Mouse (Mus musculus) cerebellum, adult 11 months (tissue): Measurements from ENCODE around the gene Phf2.
A peak's percentile ranks its signal among the peaks of the same experiment; 100 is the strongest.

ENCODE experiments used
- DNase-seq: peaks from one replicate; pipeline ENCODE4 v3.0.0; 2022

The Phf2 gene

DNA sequence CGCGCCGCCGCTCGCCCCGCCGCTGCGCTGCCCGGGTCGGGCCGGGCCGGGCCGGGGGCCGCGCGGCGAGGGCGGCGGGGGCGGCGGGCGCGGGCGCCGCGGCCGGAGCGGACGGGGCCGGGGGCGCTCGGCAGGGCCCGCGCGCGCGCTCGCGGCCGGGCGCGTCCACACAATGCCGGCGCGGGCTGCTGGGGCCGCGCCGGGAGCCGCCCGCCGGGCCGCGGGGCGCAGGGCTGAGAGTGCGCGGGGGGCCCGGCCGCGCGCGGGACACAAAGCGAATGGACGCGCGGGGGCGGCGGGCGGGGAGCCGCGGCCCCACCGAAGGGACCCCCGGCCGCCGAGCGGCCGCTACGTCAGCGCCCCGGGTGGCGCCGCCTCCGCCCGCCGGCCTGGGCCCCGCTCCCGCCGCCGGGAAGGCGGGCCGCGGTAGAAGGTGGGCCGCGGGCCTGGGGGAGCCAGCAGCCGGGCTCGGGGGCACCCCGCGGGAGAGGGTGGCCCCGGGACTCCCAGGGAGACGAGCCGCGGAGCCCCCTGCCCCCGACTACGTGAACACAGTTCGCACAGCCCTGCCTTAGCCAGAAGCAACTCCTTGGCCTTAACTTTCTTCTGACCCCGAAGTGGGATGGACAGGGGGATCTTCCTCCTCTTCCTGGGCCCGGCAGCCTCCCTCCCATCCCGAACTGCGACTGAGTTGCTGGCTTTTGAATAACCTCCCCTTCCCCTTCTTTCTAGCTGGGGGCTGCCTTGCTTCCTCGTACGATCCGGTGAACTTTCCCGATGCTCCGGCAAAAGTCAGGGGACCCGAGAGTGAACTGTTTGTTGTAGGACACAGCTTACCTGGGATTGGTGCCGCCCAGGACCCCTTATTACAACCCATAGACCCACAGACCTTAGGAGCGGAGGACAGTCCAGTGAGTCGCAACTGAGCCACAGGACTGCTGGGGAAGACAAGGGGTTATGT is at the start of gene Phf2:
Gene Phf2, minus strand, starts transcription at position 349 of the 961 bp plus-strand sequence.
- DNase-seq, result no peak

DNA sequence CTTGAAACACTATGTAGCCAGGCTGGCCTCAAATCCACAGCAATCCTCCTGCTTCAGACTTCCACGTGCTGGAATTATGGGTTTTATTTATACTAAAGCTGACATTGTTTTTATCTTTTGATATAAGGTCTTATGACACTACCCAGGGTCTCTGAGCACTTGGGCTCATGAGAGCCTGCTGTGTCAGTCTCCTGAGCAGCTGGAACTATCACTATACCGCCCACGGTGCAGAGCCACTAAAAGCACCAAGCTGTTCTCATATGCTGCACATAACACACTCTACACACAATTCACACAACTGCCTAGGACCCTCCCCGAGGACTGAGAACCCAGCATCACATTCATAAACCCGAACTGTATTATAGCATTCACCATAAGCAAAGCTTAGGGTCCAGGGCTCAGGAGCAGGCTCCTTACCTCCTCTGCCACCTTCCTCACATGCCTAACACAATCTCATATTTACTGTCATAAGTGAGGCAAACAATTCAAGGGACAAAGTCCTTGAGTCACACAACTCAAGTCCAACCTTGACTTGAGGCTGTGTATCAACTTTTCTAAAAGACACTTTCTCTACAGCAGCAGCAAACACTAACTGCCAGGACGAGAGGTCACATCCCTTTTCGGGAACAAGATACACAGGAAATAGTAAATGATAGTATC is 49.0 kb upstream of the Phf2 start:
- DNase-seq, result no peak

DNA sequence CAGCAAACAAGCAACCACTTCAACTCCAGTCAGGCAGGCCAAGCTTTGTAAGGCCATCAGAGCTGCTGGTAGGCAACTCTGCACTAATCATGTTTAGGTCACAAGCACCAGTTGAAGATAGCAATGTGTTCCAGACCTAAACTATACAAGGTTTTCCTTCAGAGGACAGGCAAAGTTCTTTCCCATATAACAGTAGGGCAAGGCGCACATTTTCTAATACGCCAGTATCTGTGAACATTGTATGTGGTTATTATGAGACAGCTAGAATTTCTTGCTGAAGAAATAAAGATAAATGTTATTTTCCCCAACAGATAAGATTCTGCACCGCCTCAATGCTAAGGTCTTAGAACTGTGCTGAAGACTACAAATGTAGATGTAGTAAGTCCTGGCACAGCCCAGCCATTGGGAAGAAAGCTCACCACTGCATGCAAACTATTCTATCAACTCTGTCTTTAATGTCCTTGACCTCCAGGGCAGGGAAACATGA is 46.2 kb upstream of the Phf2 start:
- no peak for DNase-seq

DNA sequence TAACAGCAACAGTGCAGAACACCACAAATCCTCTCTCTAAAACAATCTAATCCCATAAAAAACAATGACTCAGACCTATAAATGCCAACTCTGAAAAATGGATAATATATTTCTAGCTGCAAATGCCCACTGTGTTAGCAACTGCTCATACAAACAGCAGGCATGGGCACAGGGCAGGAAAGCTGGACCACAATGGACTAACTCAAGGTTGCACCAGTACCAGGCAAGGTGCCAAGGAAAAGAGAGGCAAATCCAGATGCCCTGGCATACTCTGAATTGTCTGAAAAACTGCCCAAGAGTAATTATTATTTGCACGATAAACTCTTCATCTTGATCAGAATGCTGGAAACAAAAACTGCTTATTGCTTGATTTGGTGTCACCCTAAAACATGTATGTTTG is 42.8 kb upstream of the Phf2 start:
- no peak for DNase-seq

DNA sequence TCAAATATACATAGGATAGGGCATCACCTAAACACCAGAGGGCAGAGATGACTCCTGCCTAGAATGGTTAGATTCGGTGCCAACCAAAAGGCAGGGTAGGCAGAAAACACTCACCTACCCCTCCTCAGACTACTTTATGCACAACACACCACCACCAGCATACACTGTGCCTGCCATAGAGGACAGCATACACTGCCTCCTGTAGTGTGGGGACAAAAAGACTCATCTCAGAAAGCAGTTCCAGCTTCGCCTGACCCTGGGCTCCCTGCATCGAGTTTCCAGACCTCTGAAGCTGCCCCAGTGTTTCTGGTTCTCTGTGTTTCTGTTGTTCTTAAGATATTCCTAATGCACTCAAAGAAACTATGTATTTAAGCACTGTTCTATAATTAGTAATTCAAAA is 42.2 kb upstream of the Phf2 start:
- DNase-seq, result no peak

DNA sequence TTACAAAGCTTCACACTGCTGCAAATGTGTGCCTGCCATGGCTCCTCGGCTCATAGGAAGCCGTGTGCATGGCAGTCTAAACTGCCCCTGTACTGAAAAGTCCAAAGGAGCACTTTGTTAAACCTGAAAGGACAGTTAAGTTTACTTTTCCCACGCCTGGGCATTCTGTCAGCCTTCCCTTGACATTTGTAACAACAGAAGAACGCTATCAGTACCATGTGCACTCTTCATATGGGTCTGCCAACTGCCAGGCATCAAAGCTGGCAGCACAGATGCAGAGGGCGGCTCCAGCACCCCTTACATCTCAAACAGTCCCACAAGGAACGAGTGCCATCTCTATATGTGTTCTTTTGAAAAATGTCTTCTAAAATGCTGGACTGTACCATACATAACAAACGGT is 40.5 kb upstream of the Phf2 start:
- DNase-seq, result no peak

DNA sequence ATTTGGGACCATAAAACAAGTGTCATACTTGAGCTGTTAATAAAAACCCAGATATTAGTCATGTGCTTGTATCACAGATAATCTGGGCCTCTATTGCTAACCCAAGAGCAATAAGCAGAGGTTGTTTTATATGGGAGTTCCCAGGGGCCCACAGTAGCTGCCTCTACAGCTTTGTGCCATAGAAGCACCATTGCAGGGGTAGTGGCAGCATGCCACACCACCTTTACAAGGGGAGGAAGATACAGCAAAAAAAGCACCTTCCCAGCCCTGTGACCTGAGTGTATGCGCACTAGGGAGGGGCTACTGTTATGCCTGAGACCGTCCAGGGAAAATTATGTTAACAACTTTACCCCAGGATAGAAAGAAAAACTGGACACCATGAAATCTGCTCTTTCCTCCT is 34.5 kb upstream of the Phf2 start:
- DNase-seq, result no peak

DNA sequence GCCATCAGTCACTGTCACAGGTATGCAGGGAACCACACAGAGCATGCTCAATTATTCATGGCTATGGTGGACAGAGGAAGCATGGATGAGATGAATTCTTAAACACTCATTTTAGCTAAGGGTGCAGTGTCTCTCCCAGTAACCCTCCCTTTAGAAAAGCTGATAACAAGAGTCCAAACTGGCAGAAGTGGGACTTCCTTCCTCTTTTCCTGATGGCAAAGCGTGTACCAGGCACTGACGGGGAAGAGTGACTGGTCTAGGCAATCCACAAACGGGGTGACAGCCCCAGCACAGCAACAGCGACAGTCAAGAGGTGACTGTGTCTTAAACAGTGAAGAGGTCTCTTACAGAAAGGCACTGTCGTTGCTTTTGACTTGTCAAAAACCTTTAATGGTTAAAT is 24.5 kb upstream of the Phf2 start:
- DNase-seq, result no peak

DNA sequence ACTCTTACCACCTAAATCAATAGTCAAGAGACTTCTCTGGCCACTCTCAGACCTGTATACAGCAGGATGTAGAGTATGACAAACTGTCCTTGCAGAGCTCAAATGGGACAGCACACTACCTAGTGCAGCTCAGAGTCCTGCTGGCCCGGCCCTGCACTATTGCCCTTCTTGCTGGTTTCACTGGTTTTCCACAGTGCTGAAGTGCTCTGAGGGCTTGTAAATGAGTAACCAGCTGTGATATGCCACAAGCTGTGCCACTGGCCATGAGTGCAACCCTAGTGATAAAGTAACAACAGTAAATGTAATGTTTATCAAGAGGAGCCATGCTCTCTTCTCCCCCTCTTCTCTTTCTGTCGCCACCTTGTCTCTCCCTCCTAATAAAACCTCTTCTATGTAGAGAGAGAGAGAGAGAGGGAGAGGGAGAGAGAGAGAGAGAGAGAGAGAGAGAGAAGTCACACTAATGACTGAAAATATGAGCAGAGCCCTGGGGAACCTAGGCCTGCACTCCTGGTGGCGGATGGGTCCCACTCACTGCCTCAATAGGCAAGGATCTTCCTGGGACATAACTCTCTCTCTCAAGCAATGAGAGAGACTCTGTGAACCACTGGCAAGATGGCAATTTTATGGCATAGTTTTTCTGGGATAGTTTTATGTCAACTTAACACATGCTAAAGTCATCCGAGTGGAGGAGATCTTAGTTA is 19.5 kb upstream of the Phf2 start:
- no peak for DNase-seq

DNA sequence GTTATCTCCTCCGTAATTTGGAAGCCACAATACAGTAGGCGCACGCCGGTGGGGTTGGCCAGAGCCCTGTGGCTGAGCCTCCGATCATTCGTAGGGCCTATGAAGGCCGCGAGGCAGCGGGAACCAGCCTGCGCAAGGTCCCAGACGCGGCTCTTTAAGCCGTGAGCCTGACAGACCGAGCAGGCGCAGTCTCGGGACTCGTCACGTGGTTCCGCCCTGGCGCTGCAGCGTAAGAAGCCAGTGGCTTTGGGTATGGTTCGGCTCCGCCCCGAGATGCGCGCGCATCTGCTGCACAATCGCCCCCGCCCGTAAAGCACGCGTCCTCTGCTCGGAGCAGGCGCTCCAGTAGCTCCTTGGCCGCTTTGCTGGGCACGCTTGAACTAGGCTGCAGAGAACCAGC is 7.6 kb upstream of the Phf2 start:
- DNase-seq, result peak; percentile 99

DNA sequence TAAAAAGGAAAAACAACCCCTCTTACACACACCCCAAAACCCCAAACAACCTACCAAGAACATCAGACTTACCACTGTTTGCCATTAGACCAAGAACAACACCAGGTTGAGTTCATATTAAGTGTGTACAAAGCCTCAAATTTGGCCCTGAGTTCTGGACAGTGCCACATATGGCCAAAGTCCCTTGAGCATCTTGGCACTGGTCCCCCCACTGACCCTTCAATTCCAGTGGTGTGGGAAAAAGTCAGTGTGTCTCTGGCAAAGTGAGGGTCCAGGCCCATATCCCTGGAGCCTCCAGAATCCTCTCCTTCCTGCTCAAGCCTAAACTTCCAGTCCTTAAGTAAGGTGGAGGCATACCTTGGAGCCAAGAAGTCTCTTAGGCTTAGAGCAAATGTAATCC is 6.9 kb upstream of the Phf2 start:
- DNase-seq, result no peak

DNA sequence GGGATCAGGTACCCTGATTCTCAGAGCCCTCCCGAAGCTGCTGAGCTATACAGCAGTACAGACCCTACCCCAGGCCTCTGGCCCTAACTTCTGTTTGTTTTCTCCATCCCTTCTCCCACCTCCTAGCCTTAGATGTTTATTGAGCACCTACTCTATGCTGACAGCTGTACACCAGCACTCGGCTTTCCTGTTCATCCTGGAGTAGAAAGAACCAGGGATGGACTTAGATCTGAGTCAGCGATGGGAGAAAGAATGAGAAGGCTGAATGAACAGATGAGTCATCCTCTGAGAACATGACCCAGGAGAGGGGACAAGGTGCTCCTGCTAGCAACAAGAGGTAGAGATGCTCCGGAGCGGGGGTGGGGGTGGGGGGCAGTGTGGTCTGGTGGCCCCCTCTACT is 1.8 kb upstream of the Phf2 start:
- no peak for DNase-seq

DNA sequence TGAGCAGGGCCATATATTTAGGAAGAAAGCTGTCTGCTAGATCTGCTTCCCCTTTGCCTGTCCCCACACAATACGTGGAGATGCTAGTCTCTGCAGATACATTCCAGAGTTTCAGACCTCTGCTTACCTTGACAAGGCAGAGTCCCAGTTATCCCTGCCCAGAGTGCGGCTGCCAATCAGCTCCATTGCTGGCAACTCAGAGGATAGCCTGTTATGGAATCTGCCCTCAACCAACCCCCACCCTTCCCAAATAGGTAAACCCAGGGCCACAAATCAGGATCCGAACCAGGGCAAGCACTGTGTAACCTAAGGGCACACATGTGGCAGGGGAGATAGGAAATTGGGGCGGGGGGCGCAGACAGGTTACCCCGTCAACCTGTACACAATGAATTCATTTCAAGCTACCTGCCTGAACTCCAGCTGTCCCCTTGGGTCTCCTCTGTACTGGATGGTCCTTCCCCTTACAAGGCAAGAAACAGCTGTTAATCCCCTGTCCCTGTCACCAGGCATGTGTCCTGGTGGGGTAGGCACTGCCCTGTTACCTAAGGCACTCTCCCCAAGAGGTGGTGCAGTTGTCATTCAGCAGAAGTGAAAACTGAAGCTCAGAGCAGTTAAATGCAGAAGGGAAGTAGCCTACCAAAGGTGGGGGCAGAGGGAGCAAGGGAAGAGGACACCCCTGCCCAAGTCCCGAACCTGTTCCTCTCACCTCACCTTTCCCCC is 1.1 kb upstream of the Phf2 start:
- DNase-seq, result no peak

DNA sequence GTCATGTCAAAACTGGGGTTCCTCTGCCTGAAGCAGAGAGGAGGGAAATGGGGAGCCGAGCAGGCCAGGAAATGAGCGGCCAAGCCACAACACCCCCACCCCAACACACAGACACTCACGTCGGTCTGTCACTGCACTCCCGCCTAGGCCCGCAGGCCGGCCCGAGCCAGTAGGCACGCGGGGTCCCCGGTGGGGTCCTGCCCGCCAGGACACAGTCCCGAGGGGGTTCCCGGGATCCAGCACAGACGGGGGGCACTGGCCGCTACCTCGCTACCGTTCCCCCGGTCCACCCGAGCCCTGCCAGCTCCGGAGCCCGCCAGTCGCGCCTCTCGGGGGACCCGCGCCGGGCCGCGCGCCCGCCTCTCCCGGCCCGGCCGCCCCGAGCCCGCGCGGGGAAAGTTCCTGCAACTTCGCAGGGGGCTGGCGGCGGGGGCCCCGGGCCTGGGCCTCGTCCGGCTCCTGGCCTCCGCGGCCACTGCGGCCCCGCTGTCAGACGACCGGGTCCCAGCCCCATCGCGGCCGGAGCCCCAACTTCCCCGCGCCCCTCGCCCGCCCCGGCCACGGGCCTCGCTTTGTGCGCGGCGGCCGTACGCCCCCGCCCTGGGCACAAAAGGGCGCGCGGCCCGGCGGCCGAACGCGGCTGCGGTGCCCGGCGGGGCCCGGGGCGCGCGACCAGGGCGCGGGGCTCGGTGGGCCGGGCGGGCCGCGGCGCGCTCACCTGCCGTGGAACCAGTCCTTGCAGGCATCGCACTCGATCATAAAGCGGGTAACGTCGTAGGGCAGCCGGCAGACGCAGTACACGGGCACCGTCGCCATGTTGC is 759 bp downstream of the Phf2 start:
- DNase-seq, result no peak

DNA sequence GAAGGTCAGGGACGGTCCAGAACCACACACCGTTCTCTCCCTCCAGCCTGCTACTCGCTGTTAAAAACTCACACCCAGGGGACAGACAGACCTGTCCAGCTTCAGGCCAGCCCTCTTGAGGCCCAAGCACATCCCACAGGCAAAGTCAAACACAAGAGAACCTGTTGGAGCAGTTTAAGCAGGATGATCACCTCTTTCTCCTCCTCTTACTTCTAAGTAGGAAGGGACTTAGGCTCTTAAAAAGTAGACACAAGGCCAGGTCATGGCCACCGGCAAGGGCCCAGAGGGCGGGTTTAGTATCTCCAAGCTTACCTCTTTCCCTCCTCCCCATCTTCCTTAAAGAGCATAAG is 1.3 kb downstream of the Phf2 start:
- no peak for DNase-seq

DNA sequence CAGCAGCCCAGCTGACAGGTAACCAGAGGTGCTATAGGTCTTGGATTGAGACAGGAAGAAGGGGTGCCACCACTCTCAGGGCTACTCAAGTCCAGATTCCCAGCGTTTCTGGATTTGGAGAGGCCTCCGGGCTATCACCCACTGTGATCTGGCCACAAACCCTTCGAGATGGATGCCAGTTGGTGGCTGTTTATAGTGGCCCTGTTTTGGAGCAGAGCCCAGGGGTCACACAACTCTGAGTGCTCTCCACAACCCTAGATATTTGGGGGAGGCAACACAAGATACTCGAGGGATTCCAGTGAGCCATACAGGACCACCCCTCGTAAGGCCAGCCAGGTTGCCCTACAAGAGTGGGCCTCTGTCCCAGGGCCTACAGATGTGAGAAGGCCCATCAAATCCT is 1.8 kb downstream of the Phf2 start:
- no peak for DNase-seq

DNA sequence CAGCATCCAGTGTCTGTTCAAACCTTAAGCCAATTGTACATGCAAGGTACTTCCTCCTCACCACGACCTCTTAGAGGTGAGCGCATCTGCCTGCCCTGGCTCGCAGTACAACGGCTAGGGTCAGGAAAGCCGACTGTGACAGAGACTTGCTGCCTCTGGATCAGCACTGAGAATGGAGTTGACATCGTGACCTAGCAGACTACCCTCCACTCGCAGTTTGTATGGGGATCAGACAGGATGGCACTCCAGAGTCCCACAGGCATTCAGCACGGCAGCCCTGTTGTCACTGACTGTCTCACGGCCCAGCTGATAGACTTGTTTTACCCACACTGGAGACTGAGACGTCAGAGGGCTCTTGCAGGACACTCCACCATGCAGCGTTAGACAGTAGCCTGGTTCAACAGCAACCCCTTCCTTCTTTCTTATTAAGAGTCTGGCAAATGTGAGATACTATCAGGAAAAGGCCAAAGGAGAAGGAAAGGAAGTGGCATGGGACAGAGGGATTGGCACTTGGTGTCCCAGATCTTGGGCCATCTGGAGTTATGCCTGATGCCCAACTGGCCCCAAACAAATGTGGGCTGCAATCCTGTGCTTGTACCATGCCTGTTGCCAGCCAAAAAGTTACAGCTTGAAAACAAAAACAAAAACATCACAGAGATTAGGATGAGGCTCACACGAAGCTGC is 6.1 kb downstream of the Phf2 start:
- DNase-seq, result no peak

DNA sequence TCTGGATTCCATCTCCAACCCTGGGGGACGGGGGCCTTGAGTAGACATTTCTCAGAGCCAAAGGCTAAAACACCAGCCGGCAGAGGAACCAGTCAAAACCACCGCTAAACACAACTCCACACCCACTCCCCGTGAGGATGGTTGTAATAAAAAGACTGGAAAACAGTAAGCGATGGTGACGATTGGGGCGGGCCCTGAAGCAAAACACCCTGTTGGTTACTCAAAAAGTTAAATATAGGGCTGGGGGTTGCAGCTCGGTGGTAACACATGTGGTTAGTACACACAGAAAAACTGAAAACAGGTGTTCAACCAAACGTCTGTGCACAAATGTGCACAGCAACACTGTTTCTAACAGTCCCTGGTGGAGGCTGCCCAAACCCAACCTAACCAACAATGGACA is 7.4 kb downstream of the Phf2 start:
- DNase-seq, result no peak

DNA sequence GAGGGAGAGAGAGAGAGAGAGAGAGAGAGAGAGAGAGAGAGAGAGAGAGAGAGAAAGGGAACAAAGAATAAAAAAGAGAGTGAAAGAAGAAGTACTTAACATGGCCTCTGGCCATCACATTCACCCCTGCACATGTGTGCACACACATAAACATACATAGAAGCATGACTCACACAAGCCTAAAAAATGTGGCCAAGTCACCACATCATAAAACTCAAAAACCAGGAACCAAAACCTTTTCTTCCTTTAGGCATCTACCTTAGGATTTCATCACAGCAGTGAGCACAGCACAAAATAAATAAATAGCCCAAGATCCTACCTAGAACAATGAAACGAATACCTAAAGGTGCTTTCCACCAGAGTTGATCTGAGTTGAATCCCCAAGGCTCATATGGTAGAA is 9.0 kb downstream of the Phf2 start:
- DNase-seq, result no peak

DNA sequence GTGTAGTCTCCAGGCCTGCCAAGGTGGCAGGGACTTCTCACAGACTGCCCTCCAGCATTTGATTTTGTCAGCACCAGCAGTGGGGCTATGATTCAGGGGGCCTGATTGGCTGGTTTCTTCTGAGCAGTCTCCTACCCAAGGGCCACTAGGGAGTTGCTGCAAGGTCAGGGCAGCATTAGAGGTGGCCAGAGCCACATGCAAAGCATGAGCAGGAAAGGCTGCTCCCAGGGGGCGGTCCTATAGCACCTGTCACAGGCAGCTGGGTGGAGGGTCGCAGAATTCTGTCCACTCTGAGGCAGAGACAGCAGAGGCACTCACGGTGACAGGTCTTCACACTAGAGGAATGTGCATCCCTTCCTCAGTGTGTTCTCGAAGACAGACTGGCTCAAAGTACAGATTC is 12.1 kb downstream of the Phf2 start:
- no peak for DNase-seq

DNA sequence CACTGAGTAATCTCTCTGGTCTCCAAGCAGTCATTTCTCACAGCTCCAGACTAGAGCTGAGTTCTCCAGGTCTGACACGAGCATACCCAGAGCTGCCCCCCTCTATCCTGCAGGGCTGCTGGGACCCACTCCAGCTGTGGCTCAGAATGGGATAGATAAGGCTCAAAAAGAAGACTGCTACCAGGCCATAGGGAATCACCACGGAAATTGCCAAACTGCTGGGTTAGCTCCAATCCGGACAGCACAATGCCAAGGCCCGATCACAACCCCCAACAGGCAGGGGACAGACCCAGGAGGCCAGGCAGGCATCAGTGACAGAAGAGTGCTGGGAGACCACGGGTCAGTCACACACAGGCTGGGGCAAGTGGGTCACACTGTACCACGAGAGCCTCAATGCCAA is 12.9 kb downstream of the Phf2 start:
- DNase-seq, result no peak
